Mouse (Mus musculus) neural tube, embryonic 14.5 days (tissue): Measurements from ENCODE around the gene Mapk3. TPM values are rescaled to one million over a fixed set of nuclear protein-coding genes. Genes with fewer than 3 reads are reported as not detected.

Experiments
- ATAC-seq: fragments of 200-750 bp; cut with Nextera tagmentation; 2 replicates; pipeline ENCODE4 v1.8.0; 2017; ENCODE audit warnings: low read depth, mild to moderate bottlenecking, moderate TSS enrichment, moderate library complexity
- H3K27ac ChIP-seq: fragments of 300-500 bp; sonication (generic); 2 replicates; pipeline ENCODE4 v1.5.1; 2014; ENCODE audit warnings: low read depth, mild to moderate bottlenecking, control low read depth, low read length, moderate library complexity, mixed read lengths
- H3K27me3 ChIP-seq: fragments of 300-500 bp; sonication (generic); 2 replicates; pipeline ENCODE4 v1.6.1; 2014; ENCODE audit warnings: low read length; ENCODE audit not compliant: control insufficient read depth, insufficient read depth
- H3K36me3 ChIP-seq: fragments of 300-500 bp; sonication (generic); 2 replicates; pipeline ENCODE4 v1.6.1; 2014; ENCODE audit warnings: low read length, mixed read lengths; ENCODE audit not compliant: control insufficient read depth, insufficient read depth
- H3K4me1 ChIP-seq: fragments of 300-500 bp; sonication (generic); 2 replicates; pipeline ENCODE4 v1.6.1; 2014; ENCODE audit warnings: low read length; ENCODE audit not compliant: control insufficient read depth, insufficient read depth
- H3K4me2 ChIP-seq: fragments of 300-500 bp; sonication (generic); 2 replicates; pipeline ENCODE4 v1.6.1; 2014; ENCODE audit warnings: mild to moderate bottlenecking, low read depth, low read length, control low read depth
- H3K4me3 ChIP-seq: fragments of 300-500 bp; sonication (generic); 2 replicates; pipeline ENCODE4 v1.5.1; 2014; ENCODE audit warnings: low read depth, low read length, control low read depth, mixed read lengths
- H3K9ac ChIP-seq: fragments of 300-500 bp; sonication (generic); replicated peaks from 2 replicates; pipeline ENCODE4 v1.6.1; 2014; ENCODE audit warnings: low read depth, mild to moderate bottlenecking, control low read depth, low read length, mixed read lengths
- H3K9me3 ChIP-seq: fragments of 300-500 bp; sonication (generic); 2 replicates; pipeline ENCODE4 v1.6.1; 2016; ENCODE audit warnings: low read length; ENCODE audit not compliant: control insufficient read depth
- WGBS: fragments of 180-500 bp; shearing (Covaris S2); extraction: QIAGEN DNeasy Blood & Tissue Kit; methylation state at CpG from one replicate; pipeline ENCODE4 v1.1.7; 2014; 5-methylcytosine and 5-hydroxymethylcytosine counted together
- polyA plus RNA-seq: library from polyadenylated mRNA; unstranded; fragments of >200 nt; fragmentation: Nextera tagmentation; extraction: Ambion mirVana; gene quantifications from 2 replicates; pipeline ENCODE4 v1.2.1, GENCODE M21; 2014

Gene Mapk3
- 85.0 and 85.9 TPM in 2 replicates for polyA plus RNA-seq

- Histone ChIP-seq H3K36me3 (no peaks in the 10 kb centered on the region; the same call in 1 of the 2 replicates), H3K4me2 (peak within 1 kb of the TSS; percentile 59), H3K4me3 (peak within 1 kb of the TSS; percentile 66), H3K27ac (peak within 1 kb of the TSS; percentile 85), H3K4me1 (peaks cover 19% of the 10 kb centered on the region), H3K9me3 (no peaks in the 10 kb centered on the region), H3K27me3 (no peaks in the 10 kb centered on the region), H3K9ac (peak within 1 kb of the TSS; percentile 83)
- ATAC-seq: peak; percentile 68
- 1% methylated on average over 33 of the region's 38 CpGs for WGBS
These were observed at the start of gene Mapk3 for GRCm38 (mm10) chr7:126759050-126759671. Gene Mapk3 (plus strand): TSS chr7:126759601.

- WGBS: 83% methylated on average over 3 of the region's 4 CpGs
- no peak overlapping the region for H3K9ac ChIP-seq
These were observed 49.1 kb upstream of the Mapk3 start for GRCm38 (mm10) chr7:126710266-126710665.

GRCm38 (mm10) chr7:126711910-126712309 lies 47.5 kb upstream of the Mapk3 start:
- Histone ChIP-seq H3K9ac (no peak overlapping the region), H3K9me3 (no peaks in the 10 kb centered on the region), H3K27me3 (no peaks in the 10 kb centered on the region), H3K4me1 (no peaks in the 10 kb centered on the region), H3K4me2 (no peak overlapping the region), H3K27ac (no peak overlapping the region), H3K36me3 (no peaks in the 10 kb centered on the region), H3K4me3 (no peak overlapping the region)
- 88% methylated on average over 3 of the region's 3 CpGs for WGBS
- ATAC-seq: no peak

More at GRCm38 (mm10) chr7:126710266-126710665, 49.1 kb upstream of the Mapk3 start:
- no peak for ATAC-seq
- no peak overlapping the region for H3K27ac ChIP-seq
- no peak overlapping the region for H3K4me3 ChIP-seq
- H3K27me3 ChIP-seq: no peaks in the 10 kb centered on the region
- no peak overlapping the region for H3K4me2 ChIP-seq
- H3K36me3 ChIP-seq: no peaks in the 10 kb centered on the region
- H3K9me3 ChIP-seq: no peaks in the 10 kb centered on the region
- H3K4me1 ChIP-seq: no peaks in the 10 kb centered on the region

- ATAC-seq: no peak
- 81% methylated on average over 4 of the region's 4 CpGs for WGBS
- no peaks in the 10 kb centered on the region for H3K9me3 ChIP-seq
- no peaks in the 10 kb centered on the region for H3K27me3 ChIP-seq
- H3K9ac ChIP-seq: no peak overlapping the region
- H3K4me2 ChIP-seq: no peak overlapping the region
- no peaks in the 10 kb centered on the region for H3K36me3 ChIP-seq
- H3K4me1 ChIP-seq: no peaks in the 10 kb centered on the region
- H3K4me3 ChIP-seq: no peak overlapping the region
- no peak overlapping the region for H3K27ac ChIP-seq
These were observed 43.7 kb upstream of the Mapk3 start for GRCm38 (mm10) chr7:126715679-126716078.

GRCm38 (mm10) chr7:126717566-126717965 lies 41.8 kb upstream of the Mapk3 start:
- H3K4me1 ChIP-seq: no peaks in the 10 kb centered on the region
- H3K4me2 ChIP-seq: no peak overlapping the region
- 95% methylated on average over 3 of the region's 3 CpGs for WGBS
- H3K9ac ChIP-seq: no peak overlapping the region
- no peaks in the 10 kb centered on the region for H3K9me3 ChIP-seq
- H3K36me3 ChIP-seq: no peaks in the 10 kb centered on the region
- no peaks in the 10 kb centered on the region for H3K27me3 ChIP-seq
- no peak overlapping the region for H3K27ac ChIP-seq
- no peak overlapping the region for H3K4me3 ChIP-seq
- no peak for ATAC-seq

DNA sequence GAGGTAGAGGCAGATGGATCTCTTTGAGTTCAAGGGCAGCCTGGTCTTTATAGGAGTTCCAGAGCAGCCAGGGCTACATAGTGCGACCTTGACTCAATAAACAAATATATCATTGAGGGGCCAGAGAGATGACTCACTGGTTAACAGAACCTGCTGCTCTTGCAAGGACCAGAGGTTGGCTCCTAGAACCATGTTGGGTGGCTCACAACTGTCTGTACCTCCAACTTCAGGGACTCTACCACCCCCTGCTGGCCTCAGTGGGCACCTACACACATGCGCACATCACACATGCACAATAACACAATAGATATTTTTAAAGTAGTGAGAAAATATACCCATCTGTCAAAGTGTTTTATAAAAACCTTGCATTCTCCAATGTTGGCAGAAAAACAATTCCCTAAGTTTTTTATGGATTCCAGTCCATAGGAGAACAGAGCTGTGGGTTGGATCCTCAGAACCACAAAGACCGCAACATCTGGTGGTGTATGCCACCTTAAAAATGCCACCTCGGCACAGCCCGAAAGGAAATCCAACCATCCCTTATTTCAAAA lies 40.5 kb upstream of the Mapk3 start:
- no peak for ATAC-seq
- Histone ChIP-seq H3K9me3 (no peaks in the 10 kb centered on the region), H3K27ac (no peak overlapping the region), H3K9ac (no peak overlapping the region), H3K4me3 (no peak overlapping the region), H3K4me2 (no peak overlapping the region), H3K36me3 (no peaks in the 10 kb centered on the region), H3K4me1 (no peaks in the 10 kb centered on the region), H3K27me3 (no peaks in the 10 kb centered on the region)
- 93% methylated on average over 5 of the region's 5 CpGs for WGBS

DNA sequence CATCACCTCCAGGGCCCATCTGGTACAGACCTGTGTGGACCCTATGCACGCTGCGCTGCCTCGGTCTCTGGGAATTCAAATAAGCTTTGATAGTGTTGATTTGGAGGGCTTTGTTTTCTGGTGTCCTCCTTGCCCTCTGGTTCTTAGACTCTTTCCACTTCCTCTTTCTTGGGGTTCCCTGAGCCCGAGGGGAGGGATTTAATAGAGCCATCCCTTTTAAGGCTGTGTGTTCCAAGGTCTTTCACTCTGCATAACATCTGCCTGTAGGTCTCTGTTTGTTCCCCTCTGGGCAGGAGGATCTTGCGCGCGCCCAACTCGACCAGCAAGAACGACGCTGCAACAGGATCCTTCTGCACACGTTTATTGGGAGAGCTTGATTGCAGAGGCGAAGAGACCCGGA lies 37.8 kb upstream of the Mapk3 start:
- Histone ChIP-seq H3K4me2 (no peak overlapping the region), H3K4me1 (no peaks in the 10 kb centered on the region), H3K27ac (no peak overlapping the region), H3K36me3 (no peaks in the 10 kb centered on the region), H3K27me3 (no peaks in the 10 kb centered on the region), H3K9ac (no peak overlapping the region), H3K9me3 (no peaks in the 10 kb centered on the region), H3K4me3 (no peak overlapping the region)
- 93% methylated on average over 13 of the region's 13 CpGs for WGBS
- no peak for ATAC-seq

- Histone ChIP-seq H3K27me3 (no peaks in the 10 kb centered on the region), H3K4me1 (no peaks in the 10 kb centered on the region), H3K9me3 (no peaks in the 10 kb centered on the region), H3K9ac (no peak overlapping the region), H3K4me3 (no peak overlapping the region), H3K27ac (no peak overlapping the region), H3K4me2 (no peak overlapping the region), H3K36me3 (no peaks in the 10 kb centered on the region)
- WGBS: 84% methylated on average over 3 of the region's 3 CpGs
- ATAC-seq: no peak
These were observed 34.3 kb upstream of the Mapk3 start for GRCm38 (mm10) chr7:126725077-126725476.

GRCm38 (mm10) chr7:126725667-126726066 lies 33.7 kb upstream of the Mapk3 start:
- Histone ChIP-seq H3K27ac (no peak overlapping the region), H3K36me3 (no peaks in the 10 kb centered on the region), H3K27me3 (no peaks in the 10 kb centered on the region), H3K9me3 (no peaks in the 10 kb centered on the region), H3K4me2 (no peak overlapping the region), H3K4me3 (no peak overlapping the region), H3K4me1 (no peaks in the 10 kb centered on the region), H3K9ac (no peak overlapping the region)
- no peak for ATAC-seq
- 88% methylated on average over 5 of the region's 5 CpGs for WGBS
